Mouse (Mus musculus) left cerebral cortex, adult 2 months (tissue): Measurements from ENCODE around the gene Nmrk1. TPM values are rescaled to one million over a fixed set of nuclear protein-coding genes. Genes with fewer than 3 reads are reported as not detected.

ENCODE experiments used
- DNase-seq, 2 experiments: peaks; one replicate each; pipeline ENCODE4 v3.0.0; 2021 to 2022; ENCODE audit warnings: low spot score in 2 of 2, mixed read lengths in 1 of 2; ENCODE audit errors: extremely low spot score in 1 of 2
- H3K27ac ChIP-seq: fragments of 200-600 bp; 2 replicates; pipeline ENCODE4 v1.8.1; 2022
- H3K4me3 ChIP-seq: fragments of 200-600 bp; 2 replicates; pipeline ENCODE4 v1.8.1; 2022
- CTCF ChIP-seq: fragments of 200-600 bp; IDR thresholded peaks from 2 replicates; pipeline ENCODE4 v1.8.1; 2022; ENCODE audit warnings: antibody characterized with exemption, mild to moderate bottlenecking, moderate library complexity
- intact Hi-C: fragments of 180-260 bp; cut with DNase I; formaldehyde crosslinking; loops from one replicate; pipeline ENCODE4 v1.15.1; 2025
- total RNA-seq, 2 experiments: library from RNA; stranded (reverse); gene quantifications; 2 replicates each; pipeline ENCODE4 v1.2.3; 2021

Gene Nmrk1
- total RNA-seq, 2 experiments from 2014 or later, result 4.9 to 5.4 TPM

DNA sequence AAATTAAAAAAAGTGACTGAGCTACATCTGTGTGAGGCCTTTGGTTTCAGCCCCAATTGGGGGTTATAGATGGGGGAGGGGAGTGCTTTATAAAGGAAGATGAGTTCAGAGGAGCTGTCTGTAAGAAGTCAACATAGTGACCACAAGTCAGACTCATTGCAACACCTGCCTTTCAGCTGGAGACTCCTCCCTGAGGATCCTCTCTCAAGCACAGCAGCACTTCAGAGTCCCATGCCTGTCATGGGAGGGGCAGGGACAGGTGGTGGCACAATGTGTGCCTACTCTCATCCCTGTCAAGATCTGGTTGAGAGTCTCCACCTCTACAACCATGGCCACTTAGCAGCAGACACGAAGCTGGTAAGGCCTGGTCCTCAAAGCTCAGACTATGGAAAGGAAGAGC is 12.1 kb upstream of the Nmrk1 start:
- no peak for TF ChIP-seq CTCF
- no peak overlapping the region for H3K4me3 ChIP-seq
- DNase-seq, result no peak
- H3K27ac ChIP-seq, result no peak overlapping the region
- intact Hi-C loops, result no loop called here

DNA sequence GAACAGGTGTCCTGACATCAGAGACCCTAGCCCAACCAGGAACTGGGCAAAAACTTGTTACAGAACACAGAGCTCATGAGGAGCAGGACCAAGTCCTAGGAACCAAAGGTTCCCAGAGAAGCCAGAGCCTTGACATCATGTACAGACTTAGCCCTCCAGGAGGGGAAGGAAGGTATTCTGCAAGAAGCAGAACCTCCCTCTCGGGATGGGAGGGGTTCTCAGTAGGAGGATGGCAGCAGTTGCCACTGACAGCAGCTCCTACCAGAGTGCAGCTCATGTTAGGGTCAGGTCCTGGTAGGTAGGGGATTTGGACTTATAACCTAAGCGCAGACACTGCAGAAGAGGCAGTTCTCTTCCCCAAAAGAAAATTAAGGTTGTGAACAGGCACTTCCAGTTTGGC is 7.9 kb upstream of the Nmrk1 start:
- Histone ChIP-seq H3K27ac (no peak overlapping the region), H3K4me3 (no peak overlapping the region)
- no peak for TF ChIP-seq CTCF
- intact Hi-C loops, result no loop called here
- DNase-seq, result no peak

GRCm38 (mm10) chr19:18629589-18629988 is 2.2 kb upstream of the Nmrk1 start:
- intact Hi-C loops, result no loop called here
- Histone ChIP-seq H3K4me3 (no peak overlapping the region), H3K27ac (no peak overlapping the region)
- no peak for TF ChIP-seq CTCF
- no peak for DNase-seq

DNA sequence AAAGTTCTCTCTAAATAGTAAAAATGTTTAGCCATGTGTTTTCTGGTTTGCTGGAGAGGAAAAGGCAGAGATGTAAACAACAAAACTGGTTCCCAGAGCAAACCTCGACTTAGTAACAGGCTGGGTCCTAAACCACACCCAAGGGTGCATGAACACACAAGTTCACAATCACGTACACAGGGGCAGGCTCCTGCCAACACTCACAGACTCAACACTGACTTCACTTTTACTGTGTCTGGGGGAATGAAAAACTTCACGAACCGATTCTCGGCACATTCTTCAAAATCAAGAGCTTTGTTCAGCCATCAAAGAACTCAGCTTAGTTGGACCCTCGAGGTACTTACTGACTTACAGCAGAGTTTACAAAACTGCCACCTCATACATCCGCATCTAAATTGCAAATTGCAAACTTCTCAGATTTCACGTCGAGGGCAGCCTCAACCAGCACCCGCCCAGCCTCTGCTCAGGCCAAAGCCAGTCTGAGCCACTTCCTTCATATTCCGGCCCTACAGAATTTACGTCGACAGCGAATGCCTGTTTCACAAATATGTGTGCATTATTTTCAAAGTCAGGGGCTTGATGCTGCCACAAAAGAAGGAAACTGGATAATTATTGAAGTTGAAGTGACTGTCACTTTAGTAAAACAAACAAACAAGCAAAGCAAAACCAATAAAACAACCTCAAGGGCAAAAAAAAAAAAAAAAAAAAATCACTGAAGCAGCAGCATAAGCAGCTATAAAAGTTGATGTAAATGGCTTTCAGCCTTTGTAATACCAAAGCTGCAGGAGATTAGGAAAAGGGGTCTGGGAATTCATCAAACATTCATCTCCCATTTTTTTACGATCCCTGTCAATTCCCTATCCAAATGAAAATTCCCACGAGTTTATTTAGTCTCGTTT is 1.3 kb upstream of the Nmrk1 start:
- H3K4me3 ChIP-seq, result peak overlapping the region; percentile 75
- DNase-seq, result no peak
- no peak for TF ChIP-seq CTCF
- intact Hi-C loops, result loop anchor here (5.0 kb wide), 1 partner anchor 42 kb away; the partner anchor contains the start of gene Carnmt1
- H3K27ac ChIP-seq, result peak overlapping the region; percentile 66; the same call in 1 of the 2 replicates

GRCm38 (mm10) chr19:18631161-18631643 is 548 bp upstream of the Nmrk1 start:
- Histone ChIP-seq H3K27ac (peak overlapping the region; percentile 66), H3K4me3 (peak overlapping the region; percentile 75)
- TF ChIP-seq CTCF, result no peak
- intact Hi-C loops, result loop anchor here (5.0 kb wide), 1 partner anchor 41 kb away; the partner anchor contains the start of gene Carnmt1
- peak; percentile 29 to 40 for DNase-seq

DNA sequence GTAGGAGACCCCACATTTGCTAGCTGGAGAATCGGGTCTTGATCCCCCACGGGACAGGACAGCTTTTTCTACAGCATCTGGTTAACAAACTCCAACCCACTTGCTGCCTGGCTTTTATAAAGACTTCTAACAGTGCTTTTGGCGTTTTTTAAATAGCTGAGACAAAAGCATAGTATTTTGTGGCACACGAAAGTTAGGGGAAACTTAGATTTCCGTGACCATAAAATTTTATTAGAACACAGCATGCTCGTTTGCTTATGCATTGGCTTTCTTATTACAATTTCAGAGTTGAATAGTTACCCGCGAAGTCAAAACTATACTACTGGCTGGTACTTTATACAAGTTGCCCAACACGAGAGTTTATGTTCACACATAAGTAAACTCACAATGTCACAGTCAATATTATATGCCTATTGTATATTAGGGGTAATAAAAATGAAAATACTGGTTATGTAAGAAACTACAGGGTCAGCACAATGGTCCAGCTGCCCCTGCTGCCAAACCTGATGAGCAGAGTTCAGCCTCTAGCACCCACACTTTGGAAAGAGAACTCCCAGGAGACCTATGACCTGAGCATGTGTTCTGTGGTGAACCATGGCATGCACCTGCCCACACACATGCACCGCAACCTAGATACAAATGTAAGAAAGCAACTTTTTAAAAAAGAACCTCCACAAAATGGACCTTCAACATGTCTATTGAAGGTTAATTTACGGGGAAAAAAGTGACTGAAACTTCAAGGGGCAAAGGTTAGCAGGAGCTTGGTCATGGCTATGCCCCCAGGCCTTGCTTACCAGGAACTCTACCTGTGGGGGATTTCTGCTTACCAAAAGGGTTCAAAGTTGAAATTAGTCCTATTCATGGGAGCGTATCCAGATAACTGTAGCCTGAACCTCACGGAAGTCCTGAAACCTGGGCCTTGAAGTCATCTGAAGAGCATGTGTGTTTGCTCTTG is 758 bp downstream of the Nmrk1 start:
- intact Hi-C loops, result loop anchor here (5.0 kb wide), 1 partner anchor 40 kb away; the partner anchor contains the start of gene Carnmt1
- Histone ChIP-seq H3K4me3 (peak overlapping the region; percentile 75), H3K27ac (no peak overlapping the region)
- no peak for TF ChIP-seq CTCF
- no peak for DNase-seq

- intact Hi-C loops, result no loop called here
- no peak for DNase-seq
- Histone ChIP-seq H3K4me3 (no peak overlapping the region), H3K27ac (no peak overlapping the region)
- no peak for TF ChIP-seq CTCF
Measured at GRCm38 (mm10) chr19:18637954-18638353, 6.2 kb downstream of the Nmrk1 start.

DNA sequence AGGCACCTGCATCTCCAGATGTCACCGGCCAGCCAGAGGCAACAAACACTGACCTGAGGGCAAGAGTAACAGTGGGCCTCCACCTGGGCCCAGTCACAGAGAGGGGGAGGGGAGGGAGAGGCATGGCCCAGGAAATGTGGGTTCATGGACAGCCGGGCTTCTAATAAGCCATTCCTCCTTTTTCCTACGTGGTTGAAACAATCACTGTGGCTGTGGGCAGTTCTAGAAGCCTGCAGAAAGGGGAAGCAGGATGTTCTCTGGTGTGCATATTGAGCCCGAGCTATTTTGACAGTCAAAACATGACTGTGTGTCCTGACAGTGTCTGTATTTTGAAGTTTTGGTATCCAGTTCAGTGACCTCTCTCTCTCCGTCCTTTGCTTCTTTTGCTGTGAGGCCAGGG is 7.2 kb downstream of the Nmrk1 start:
- no peak for DNase-seq
- TF ChIP-seq CTCF, result no peak
- Histone ChIP-seq H3K4me3 (no peak overlapping the region), H3K27ac (no peak overlapping the region)
- intact Hi-C loops, result no loop called here

DNA sequence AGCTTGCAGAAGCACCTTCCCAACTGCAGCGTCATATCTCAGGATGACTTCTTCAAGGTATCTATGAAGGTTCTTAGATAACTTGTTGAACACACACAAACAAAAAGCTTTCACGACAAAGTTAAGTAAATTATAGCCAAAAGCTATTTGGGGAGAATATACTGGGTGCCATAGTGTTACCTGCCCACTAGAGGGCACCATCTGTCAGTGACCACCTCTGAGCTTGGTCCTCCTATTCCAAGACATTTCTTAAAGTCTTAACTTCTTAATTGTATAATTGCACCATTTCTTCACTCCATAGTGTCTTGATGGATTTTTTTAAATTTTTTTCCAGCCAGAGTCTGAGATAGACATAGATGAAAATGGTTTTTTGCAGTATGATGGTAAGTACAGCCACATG is 7.8 kb downstream of the Nmrk1 start:
- intact Hi-C loops, result no loop called here
- TF ChIP-seq CTCF, result peak; percentile 60
- DNase-seq, result no peak
- H3K27ac ChIP-seq, result no peak overlapping the region
- no peak overlapping the region for H3K4me3 ChIP-seq

GRCm38 (mm10) chr19:18641001-18641400 is 9.3 kb downstream of the Nmrk1 start:
- Histone ChIP-seq H3K4me3 (no peak overlapping the region), H3K27ac (no peak overlapping the region)
- no peak for DNase-seq
- TF ChIP-seq CTCF, result no peak
- intact Hi-C loops, result no loop called here

DNA sequence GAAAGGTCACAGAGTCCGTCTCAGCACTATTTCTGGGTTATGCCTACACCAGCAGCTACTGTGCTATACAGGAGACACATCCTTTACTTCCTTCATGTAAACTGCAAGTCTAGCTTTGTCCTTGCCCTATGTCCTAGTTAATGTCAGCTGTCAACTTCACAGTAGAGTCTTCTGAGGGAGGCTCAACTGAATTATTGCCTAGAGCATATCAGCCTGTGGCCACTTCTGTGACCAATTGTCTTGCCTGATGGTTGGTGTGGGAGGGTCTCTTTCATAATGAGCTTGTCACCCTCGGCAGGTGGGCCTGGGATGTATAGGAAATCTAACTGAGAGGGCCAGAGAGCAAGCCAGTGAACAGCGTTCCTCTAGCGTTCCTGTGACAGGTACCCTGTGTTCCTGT is 11.7 kb downstream of the Nmrk1 start:
- TF ChIP-seq CTCF, result no peak
- Histone ChIP-seq H3K27ac (no peak overlapping the region), H3K4me3 (no peak overlapping the region)
- intact Hi-C loops, result no loop called here
- no peak for DNase-seq

GRCm38 (mm10) chr19:18644084-18644483 is 12.3 kb downstream of the Nmrk1 start:
- intact Hi-C loops, result no loop called here
- Histone ChIP-seq H3K4me3 (no peak overlapping the region), H3K27ac (no peak overlapping the region)
- no peak for TF ChIP-seq CTCF
- DNase-seq, result no peak
